Mouse (Mus musculus) C2C12 (cell line): Measurements from ENCODE around the gene Gys1.

Source experiments
- CTCF ChIP-seq: IDR thresholded peaks from one replicate; pipeline ENCODE4 v1.5.1; 2011; ENCODE audit not compliant: control insufficient read depth, insufficient read depth, insufficient read length
- MAX ChIP-seq: IDR thresholded peaks from one replicate; pipeline ENCODE4 v1.6.1; 2011; ENCODE audit warnings: mild to moderate bottlenecking, control low read depth
- USF1 ChIP-seq: IDR thresholded peaks from one replicate; pipeline ENCODE4 v1.6.1; 2011; ENCODE audit warnings: low read depth, mild to moderate bottlenecking, control low read depth, moderate library complexity

GRCm38 (mm10) chr7:45460377-45460776 lies 25.7 kb downstream of the Gys1 start:
- TF ChIP-seq CTCF (no peak), USF1 (no peak), MAX (no peak)
